Mouse (Mus musculus): ENCODE measurements around the gene Ist1.

The Ist1 gene

GRCm38 (mm10) chr8:109682120-109682519 lies 10.9 kb downstream of the Ist1 start:
- DNase-seq (ENCODE audit: low spot score), result no peak

GRCm38 (mm10) chr8:109681535-109681934 lies 11.5 kb downstream of the Ist1 start:
- no peak for DNase-seq (ENCODE audit: low spot score)

GRCm38 (mm10) chr8:109675896-109676643 lies 17.0 kb downstream of the Ist1 start:
- no peak for DNase-seq (ENCODE audit: low spot score)

- DNase-seq (ENCODE audit: low spot score), result no peak
Observed at GRCm38 (mm10) chr8:109673596-109673995, 19.5 kb downstream of the Ist1 start.

GRCm38 (mm10) chr8:109672656-109673055 lies 20.4 kb downstream of the Ist1 start:
- no peak for DNase-seq (ENCODE audit: low spot score)

GRCm38 (mm10) chr8:109666616-109667015 lies 26.4 kb downstream of the Ist1 start:
- no peak for DNase-seq (ENCODE audit: low spot score)

- DNase-seq (ENCODE audit: low spot score), result no peak
Observed at GRCm38 (mm10) chr8:109662328-109662727, 30.7 kb downstream of the Ist1 start.

GRCm38 (mm10) chr8:109656860-109657259 lies 36.2 kb downstream of the Ist1 start:
- DNase-seq (ENCODE audit: low spot score), result no peak

GRCm38 (mm10) chr8:109650801-109651200 lies 42.3 kb downstream of the Ist1 start:
- no peak for DNase-seq (ENCODE audit: low spot score)

- no peak for DNase-seq (ENCODE audit: low spot score)
Observed at GRCm38 (mm10) chr8:109648469-109648868, 44.6 kb downstream of the Ist1 start.

- DNase-seq (ENCODE audit: low spot score), result no peak
Observed at GRCm38 (mm10) chr8:109647331-109647730, 45.7 kb downstream of the Ist1 start.

- DNase-seq (ENCODE audit: low spot score), result no peak
Observed at GRCm38 (mm10) chr8:109641236-109641635, 51.8 kb downstream of the Ist1 start.

- DNase-seq (ENCODE audit: low spot score), result no peak
Observed at GRCm38 (mm10) chr8:109640410-109640809, 52.6 kb downstream of the Ist1 start.

- DNase-seq (ENCODE audit: low spot score), result no peak
Observed at GRCm38 (mm10) chr8:109638851-109639250, 54.2 kb downstream of the Ist1 start.

- no peak for DNase-seq (ENCODE audit: low spot score)
Observed at GRCm38 (mm10) chr8:109635146-109635545, 57.9 kb downstream of the Ist1 start.

GRCm38 (mm10) chr8:109632498-109632897 lies 60.6 kb downstream of the Ist1 start:
- no peak for DNase-seq (ENCODE audit: low spot score)

- DNase-seq (ENCODE audit: low spot score), result no peak
Observed at GRCm38 (mm10) chr8:109628638-109629037, 64.4 kb downstream of the Ist1 start.
